Mouse (Mus musculus): ENCODE results near the gene Kir3dl1. TPM values are rescaled to one million over a fixed set of nuclear protein-coding genes. Genes with fewer than 3 reads are reported as not detected.

Kir3dl1 gene
- polyA plus RNA-seq (2017; shearing (Covaris generic)): not detected

DNA sequence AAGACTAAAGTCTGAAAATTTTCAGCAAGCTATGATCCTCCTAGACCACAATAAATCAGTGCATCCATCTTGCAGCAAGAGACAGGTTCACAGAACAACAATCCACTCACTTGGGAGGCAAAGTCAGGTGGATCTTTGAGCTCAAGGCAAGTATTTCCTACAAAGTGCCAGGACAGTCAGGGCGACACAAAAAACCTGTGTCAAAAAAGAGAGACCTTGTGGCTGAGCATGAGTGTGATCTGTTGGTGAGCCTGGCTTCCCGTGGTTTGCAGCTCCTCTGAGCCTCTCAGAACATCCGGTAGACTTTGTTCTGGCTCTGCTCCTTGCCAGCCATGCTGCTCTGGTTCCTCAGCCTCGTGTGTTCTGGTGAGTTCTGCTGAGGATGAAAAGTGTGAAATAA is at the start of gene Kir3dl1:
TSS of gene Kir3dl1 (plus strand) at position 301 of the 400 bp plus-strand sequence.

DNA sequence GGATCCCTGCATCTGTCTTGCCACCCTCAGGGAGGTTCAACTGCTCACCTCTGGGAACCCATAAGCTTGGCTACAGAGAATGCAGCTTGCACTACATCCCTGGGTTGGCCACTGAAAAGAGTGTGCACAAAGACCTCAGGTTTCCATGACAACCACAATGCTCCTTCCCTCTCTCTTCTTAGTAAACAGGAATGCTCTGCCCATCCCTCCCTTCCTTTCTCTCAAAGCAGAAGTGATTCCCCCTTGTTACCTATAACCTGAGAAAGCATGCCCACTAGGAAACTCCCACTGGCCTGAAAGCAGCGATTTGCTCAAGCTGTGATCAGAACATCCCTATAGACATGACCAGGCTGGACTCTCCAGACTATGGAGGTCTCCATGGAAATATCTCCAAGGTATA is 26.2 kb downstream of the Kir3dl1 start, which contains the start of gene Kir3dl2:
TSS of gene Kir3dl2 (minus strand) at position 101 of the 400 bp plus-strand sequence.

Other genes starting within 250 kb of the Kir3dl1 start
- 90.9 TPM for gene Bex3, start 247.7 kb upstream of the Kir3dl1 start, polyA plus RNA-seq (2017; shearing (Covaris generic))
- not detected for gene Kir3dl2, start 26.1 kb downstream of the Kir3dl1 start, polyA plus RNA-seq (2017; shearing (Covaris generic))
- gene Tceal3, start 72.8 kb downstream of the Kir3dl1 start, polyA plus RNA-seq (2017; shearing (Covaris generic)): 1.8 TPM
- gene Tceal1, start 190.0 kb downstream of the Kir3dl1 start, polyA plus RNA-seq (2017; shearing (Covaris generic)): not detected
- 105 TPM for gene Morf4l2, start 225.7 kb downstream of the Kir3dl1 start, polyA plus RNA-seq (2017; shearing (Covaris generic))